Mouse (Mus musculus) liver, embryonic 14.5 days (tissue): ENCODE data around the gene Gnai1.

Experiments used
- CTCF ChIP-seq: IDR thresholded peaks from 2 replicates; pipeline ENCODE4 v1.5.1; 2016; ENCODE audit warnings: antibody characterized with exemption, low read depth, control low read depth
- EP300 ChIP-seq: IDR thresholded peaks from 2 replicates; pipeline ENCODE4 v1.6.1; 2016; ENCODE audit warnings: antibody characterized with exemption, low read depth

- TF ChIP-seq CTCF (no peak), EP300 (no peak)
Measured at GRCm38 (mm10) chr5:18360956-18361355, 801 bp upstream of the Gnai1 start.
